Mouse (Mus musculus): ENCODE results near the gene Dmrt3. TPM values are rescaled to one million over a fixed set of nuclear protein-coding genes. Genes with fewer than 3 reads are reported as not detected.
A peak's percentile ranks its signal among the peaks of the same experiment; 100 is the strongest.

Dmrt3 gene
- total RNA-seq (2021) = not detected
- long read RNA-seq, experiment 1 = 0 reads
- long read RNA-seq, experiment 2 = 0 reads

GRCm38 (mm10) chr19:25610015-25610410, at the start of gene Dmrt3:
Gene Dmrt3, plus strand, starts transcription at chr19:25610301.
- no peak for DNase-seq (ENCODE audit: low spot score in 2 of 2)

GRCm38 (mm10) chr19:25564430-25564829, 45.7 kb upstream of the Dmrt3 start:
- no peak for DNase-seq (ENCODE audit: low spot score in 2 of 2)

GRCm38 (mm10) chr19:25569778-25570177, 40.3 kb upstream of the Dmrt3 start:
- no peak for DNase-seq (ENCODE audit: low spot score in 2 of 2)

- DNase-seq (ENCODE audit: low spot score in 2 of 2) = peak in 1 of 2 experiments; percentile 18
These were observed 35.7 kb upstream of the Dmrt3 start for GRCm38 (mm10) chr19:25574431-25574830.

GRCm38 (mm10) chr19:25574981-25575814, 34.9 kb upstream of the Dmrt3 start:
- no peak for DNase-seq (ENCODE audit: low spot score in 2 of 2)

- DNase-seq (ENCODE audit: low spot score in 2 of 2) = no peak
These were observed 31.7 kb upstream of the Dmrt3 start for GRCm38 (mm10) chr19:25578358-25578757.

- no peak for DNase-seq (ENCODE audit: low spot score in 2 of 2)
These were observed 30.7 kb upstream of the Dmrt3 start for GRCm38 (mm10) chr19:25579440-25579839.

GRCm38 (mm10) chr19:25597717-25598232, 12.3 kb upstream of the Dmrt3 start:
- DNase-seq (ENCODE audit: low spot score in 2 of 2) = no peak

- DNase-seq (ENCODE audit: low spot score in 2 of 2) = no peak
These were observed 11.5 kb upstream of the Dmrt3 start for GRCm38 (mm10) chr19:25598626-25599025.

- DNase-seq (ENCODE audit: low spot score in 2 of 2) = no peak
These were observed 8.1 kb upstream of the Dmrt3 start for GRCm38 (mm10) chr19:25601966-25602365.

GRCm38 (mm10) chr19:25607461-25608205, 2.5 kb upstream of the Dmrt3 start:
- no peak for DNase-seq (ENCODE audit: low spot score in 2 of 2)

- no peak for DNase-seq (ENCODE audit: low spot score in 2 of 2)
These were observed 1.9 kb upstream of the Dmrt3 start for GRCm38 (mm10) chr19:25608206-25608580.

GRCm38 (mm10) chr19:25608961-25609850, 895 bp upstream of the Dmrt3 start:
- peak in 1 of 2 experiments; percentile 2 for DNase-seq (ENCODE audit: low spot score in 2 of 2)

GRCm38 (mm10) chr19:25610411-25611111, 460 bp downstream of the Dmrt3 start:
- no peak for DNase-seq (ENCODE audit: low spot score in 2 of 2)

GRCm38 (mm10) chr19:25611116-25611515, 1.0 kb downstream of the Dmrt3 start:
- DNase-seq (ENCODE audit: low spot score in 2 of 2) = no peak

GRCm38 (mm10) chr19:25611876-25612805, 2.0 kb downstream of the Dmrt3 start:
- no peak for DNase-seq (ENCODE audit: low spot score in 2 of 2)

GRCm38 (mm10) chr19:25612806-25613295, 2.8 kb downstream of the Dmrt3 start:
- no peak for DNase-seq (ENCODE audit: low spot score in 2 of 2)

- DNase-seq (ENCODE audit: low spot score in 2 of 2) = no peak
These were observed 3.6 kb downstream of the Dmrt3 start for GRCm38 (mm10) chr19:25613476-25614300.
